Mouse (Mus musculus) embryonic facial prominence, embryonic 15.5 days (tissue): ENCODE measurements at regions not wholly inside any gene's neighbourhood (a gene's known extent, or its start where the extent isn't known, plus 50 kb on each side); places are given as distances from the start of the nearest gene placed in this dataset.

Experiments
- ATAC-seq: fragments of 200-750 bp; cut with Nextera tagmentation; 2 replicates; pipeline ENCODE4 v1.8.0; 2017; ENCODE audit warnings: low read depth, moderate TSS enrichment; ENCODE audit not compliant: insufficient number of reproducible peaks, low FRiP score, low TSS enrichment
- H3K27ac ChIP-seq: fragments of 300-500 bp; sonication (generic); replicated peaks from 2 replicates; pipeline ENCODE4 v1.5.1; 2015; ENCODE audit warnings: mild to moderate bottlenecking, inconsistent platforms
- H3K27me3 ChIP-seq: fragments of 300-500 bp; sonication (generic); 2 replicates; pipeline ENCODE4 v1.6.1; 2015; ENCODE audit warnings: inconsistent platforms
- H3K36me3 ChIP-seq: fragments of 300-500 bp; sonication (generic); 2 replicates; pipeline ENCODE4 v1.6.1; 2015; ENCODE audit warnings: mild to moderate bottlenecking, inconsistent platforms
- H3K4me1 ChIP-seq: fragments of 300-500 bp; sonication (generic); 2 replicates; pipeline ENCODE4 v1.6.1; 2015; ENCODE audit warnings: inconsistent platforms
- H3K4me2 ChIP-seq: fragments of 300-500 bp; sonication (generic); replicated peaks from 2 replicates; pipeline ENCODE4 v1.6.1; 2015; ENCODE audit warnings: mild to moderate bottlenecking, inconsistent platforms
- H3K4me3 ChIP-seq: fragments of 300-500 bp; sonication (generic); replicated peaks from 2 replicates; pipeline ENCODE4 v1.5.1; 2015; ENCODE audit warnings: mild to moderate bottlenecking, inconsistent platforms
- H3K9ac ChIP-seq: fragments of 300-500 bp; sonication (generic); 2 replicates; pipeline ENCODE4 v1.6.1; 2015; ENCODE audit warnings: inconsistent platforms
- H3K9me3 ChIP-seq: fragments of 300-500 bp; sonication (generic); replicated peaks from 2 replicates; pipeline ENCODE4 v1.6.1; 2016; ENCODE audit warnings: inconsistent platforms
- WGBS: fragments of 180-500 bp; shearing (Covaris S2); methylation state at CpG from one replicate; pipeline ENCODE4 v1.1.7; 2015; 5-methylcytosine and 5-hydroxymethylcytosine counted together

DNA sequence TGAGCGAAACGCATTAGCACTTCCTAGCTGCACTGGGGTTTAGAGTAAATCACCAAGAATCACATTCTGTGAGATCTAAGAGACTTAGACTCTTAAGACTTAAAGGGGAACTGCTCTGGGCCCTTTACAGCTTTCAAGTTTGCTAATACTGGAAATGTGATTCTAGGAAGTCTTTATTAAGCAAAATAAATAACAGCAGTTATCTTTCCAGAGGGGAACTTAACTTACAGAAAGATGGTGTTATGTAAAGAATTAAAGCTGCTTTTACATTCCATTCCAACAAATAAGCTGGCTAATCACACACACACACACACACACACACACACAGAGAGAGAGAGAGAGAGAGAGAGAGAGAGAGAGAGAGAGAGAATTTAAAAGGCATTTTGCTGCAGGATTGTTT lies 131.1 kb downstream of the Otol1 start:
- Histone ChIP-seq H3K4me3 (no peak overlapping the region), H3K4me1 (no peaks in the 10 kb centered on the region), H3K9ac (no peak overlapping the region), H3K36me3 (no peaks in the 10 kb centered on the region), H3K4me2 (no peak overlapping the region), H3K27ac (no peak overlapping the region), H3K27me3 (no peaks in the 10 kb centered on the region), H3K9me3 (no peaks in the 10 kb centered on the region)
- 66% methylated on average over 2 of the region's 2 CpGs for WGBS
- no peak for ATAC-seq

DNA sequence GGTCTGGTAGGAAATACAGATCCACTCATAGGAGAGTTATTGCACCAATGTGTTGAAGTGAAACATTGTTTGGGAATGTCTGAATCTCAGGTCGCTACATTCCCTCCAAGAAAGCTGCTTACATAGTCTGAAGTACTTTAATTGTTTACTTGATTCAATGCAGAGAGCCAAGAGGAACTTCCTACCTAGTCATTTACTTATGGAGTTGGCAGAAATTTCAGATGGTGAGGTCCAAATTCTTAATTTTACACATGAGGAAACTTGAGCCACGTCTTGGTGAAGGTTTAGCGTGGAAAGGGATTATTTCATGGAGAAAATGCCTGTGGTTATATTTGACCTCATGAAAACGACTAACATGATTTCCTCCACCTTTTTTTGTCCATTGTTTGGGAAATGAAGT lies 131.5 kb downstream of the Otol1 start:
- Histone ChIP-seq H3K9ac (no peak overlapping the region), H3K27me3 (no peaks in the 10 kb centered on the region), H3K27ac (no peak overlapping the region), H3K9me3 (no peaks in the 10 kb centered on the region), H3K4me3 (no peak overlapping the region), H3K4me1 (no peaks in the 10 kb centered on the region), H3K36me3 (no peaks in the 10 kb centered on the region), H3K4me2 (no peak overlapping the region)
- no peak for ATAC-seq
- WGBS = 34% methylated on average over 4 of the region's 4 CpGs

DNA sequence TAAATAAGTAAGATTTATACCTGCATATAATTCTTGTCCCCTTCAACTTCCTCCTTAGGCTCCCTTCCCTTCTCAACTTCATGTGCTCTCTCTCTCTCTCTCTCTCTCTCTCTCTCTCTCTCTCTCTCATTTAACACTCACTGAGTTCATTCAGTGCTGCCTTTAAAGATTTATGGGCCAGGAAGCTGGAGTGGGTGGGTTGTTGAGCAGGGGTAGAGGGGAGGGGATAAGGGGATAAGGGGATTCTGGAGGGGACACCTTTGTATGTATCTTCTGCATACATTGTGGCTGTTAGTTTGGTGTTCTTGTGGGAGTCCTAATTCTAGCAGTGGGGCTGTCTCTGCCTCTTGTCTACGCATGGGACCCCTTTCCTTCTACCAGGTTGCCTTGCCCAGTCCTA lies 138.3 kb downstream of the Otol1 start:
- Histone ChIP-seq H3K9ac (no peak overlapping the region), H3K9me3 (no peaks in the 10 kb centered on the region), H3K36me3 (no peaks in the 10 kb centered on the region), H3K4me3 (no peak overlapping the region), H3K4me2 (no peak overlapping the region), H3K27me3 (no peaks in the 10 kb centered on the region), H3K4me1 (no peaks in the 10 kb centered on the region), H3K27ac (no peak overlapping the region)
- WGBS = 81% methylated on average over 1 of the region's 1 CpGs
- no peak for ATAC-seq

DNA sequence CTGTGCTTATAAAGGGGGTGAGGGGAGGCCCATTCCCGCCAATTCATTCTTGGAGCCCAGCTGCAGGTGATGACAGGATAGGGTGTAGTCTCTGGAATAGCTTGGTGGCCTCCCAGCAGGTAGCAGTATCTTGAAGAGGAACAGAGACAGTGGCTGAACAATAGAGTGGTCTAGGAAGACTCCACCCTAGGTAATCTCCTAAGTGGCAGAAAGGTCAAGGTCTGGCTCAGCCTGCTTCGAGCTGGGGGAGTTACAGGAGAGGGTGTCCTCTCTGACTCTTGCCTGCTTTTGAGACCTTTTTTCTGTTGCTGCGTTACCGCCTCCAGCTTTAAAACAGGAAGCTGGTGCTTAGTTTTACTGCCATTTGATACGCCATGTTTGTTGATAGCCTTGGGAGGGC lies 143.7 kb downstream of the Otol1 start:
- Histone ChIP-seq H3K9me3 (no peaks in the 10 kb centered on the region), H3K4me2 (no peak overlapping the region), H3K9ac (no peak overlapping the region), H3K4me1 (no peaks in the 10 kb centered on the region), H3K36me3 (no peaks in the 10 kb centered on the region), H3K27ac (no peak overlapping the region), H3K4me3 (no peak overlapping the region), H3K27me3 (no peaks in the 10 kb centered on the region)
- WGBS = 57% methylated on average over 5 of the region's 5 CpGs
- ATAC-seq = no peak

GRCm38 (mm10) chr3:70160043-70160442 lies 152.6 kb downstream of the Otol1 start:
- H3K27me3 ChIP-seq = no peaks in the 10 kb centered on the region
- no peak overlapping the region for H3K27ac ChIP-seq
- no peaks in the 10 kb centered on the region for H3K9me3 ChIP-seq
- 63% methylated on average over 9 of the region's 9 CpGs for WGBS
- H3K4me2 ChIP-seq = no peak overlapping the region
- H3K4me1 ChIP-seq = no peaks in the 10 kb centered on the region
- H3K4me3 ChIP-seq = no peak overlapping the region
- no peak for ATAC-seq
- H3K36me3 ChIP-seq = no peaks in the 10 kb centered on the region
- no peak overlapping the region for H3K9ac ChIP-seq

GRCm38 (mm10) chr3:70171667-70172066 lies 164.3 kb downstream of the Otol1 start:
- ATAC-seq = no peak
- Histone ChIP-seq H3K27me3 (no peaks in the 10 kb centered on the region), H3K9me3 (no peaks in the 10 kb centered on the region), H3K36me3 (no peaks in the 10 kb centered on the region), H3K9ac (no peak overlapping the region), H3K4me2 (no peak overlapping the region), H3K4me3 (no peak overlapping the region), H3K27ac (no peak overlapping the region), H3K4me1 (no peaks in the 10 kb centered on the region)
- WGBS = 50% methylated on average over 4 of the region's 4 CpGs

GRCm38 (mm10) chr3:70176391-70176790 lies 169.0 kb downstream of the Otol1 start:
- Histone ChIP-seq H3K27me3 (no peaks in the 10 kb centered on the region), H3K27ac (no peak overlapping the region), H3K36me3 (no peaks in the 10 kb centered on the region), H3K9ac (no peak overlapping the region), H3K4me1 (no peaks in the 10 kb centered on the region), H3K9me3 (no peaks in the 10 kb centered on the region), H3K4me2 (no peak overlapping the region), H3K4me3 (no peak overlapping the region)
- ATAC-seq = no peak
- 68% methylated on average over 1 of the region's 1 CpGs for WGBS

DNA sequence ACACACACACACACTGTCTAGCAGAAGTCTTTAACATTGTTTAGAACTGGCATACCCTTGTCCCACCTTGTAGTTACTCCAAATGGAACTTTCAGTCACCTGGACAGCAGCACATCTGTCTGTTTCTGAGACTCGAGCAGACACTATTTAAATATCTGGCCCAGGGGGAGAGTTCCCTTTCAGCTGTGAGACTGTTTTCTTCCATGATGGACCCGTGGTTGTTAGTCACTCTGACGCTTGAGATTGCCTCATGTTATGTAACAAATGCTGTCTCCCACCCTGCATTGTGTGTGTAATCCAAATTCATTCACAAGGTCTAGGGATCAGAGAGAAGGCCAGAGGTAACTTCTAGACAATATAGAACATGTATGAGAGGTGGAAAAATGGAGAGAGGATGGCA lies 174.2 kb downstream of the Otol1 start:
- no peaks in the 10 kb centered on the region for H3K4me1 ChIP-seq
- no peaks in the 10 kb centered on the region for H3K36me3 ChIP-seq
- no peak overlapping the region for H3K4me2 ChIP-seq
- no peak for ATAC-seq
- no peak overlapping the region for H3K27ac ChIP-seq
- H3K27me3 ChIP-seq = no peaks in the 10 kb centered on the region
- no peak overlapping the region for H3K9ac ChIP-seq
- no peaks in the 10 kb centered on the region for H3K9me3 ChIP-seq
- H3K4me3 ChIP-seq = no peak overlapping the region
- WGBS = 46% methylated on average over 3 of the region's 3 CpGs

DNA sequence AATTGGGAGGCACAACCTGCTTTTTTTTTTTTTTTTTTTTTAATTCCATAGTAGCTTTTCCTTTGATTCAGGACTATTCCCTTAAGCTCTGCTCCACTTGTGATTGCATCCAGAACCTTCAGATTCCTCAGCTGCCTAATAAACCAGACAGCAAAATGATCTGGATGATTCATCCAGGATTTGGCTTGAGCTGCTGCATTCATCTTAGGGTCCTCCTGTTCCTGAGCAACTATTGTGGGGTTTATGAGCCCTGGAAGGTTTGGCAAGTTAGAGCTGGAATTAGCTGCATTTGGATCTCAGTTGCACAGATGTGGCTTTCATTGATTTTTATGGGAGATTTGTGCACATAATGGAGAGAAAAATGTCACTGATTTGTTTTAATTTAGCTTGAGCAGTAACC lies 183.3 kb downstream of the Otol1 start:
- H3K4me3 ChIP-seq = no peak overlapping the region
- no peaks in the 10 kb centered on the region for H3K9me3 ChIP-seq
- H3K27me3 ChIP-seq = no peaks in the 10 kb centered on the region
- no peaks in the 10 kb centered on the region for H3K36me3 ChIP-seq
- no peak overlapping the region for H3K9ac ChIP-seq
- no peaks in the 10 kb centered on the region for H3K4me1 ChIP-seq
- no peak overlapping the region for H3K27ac ChIP-seq
- no peak overlapping the region for H3K4me2 ChIP-seq
- ATAC-seq = no peak

DNA sequence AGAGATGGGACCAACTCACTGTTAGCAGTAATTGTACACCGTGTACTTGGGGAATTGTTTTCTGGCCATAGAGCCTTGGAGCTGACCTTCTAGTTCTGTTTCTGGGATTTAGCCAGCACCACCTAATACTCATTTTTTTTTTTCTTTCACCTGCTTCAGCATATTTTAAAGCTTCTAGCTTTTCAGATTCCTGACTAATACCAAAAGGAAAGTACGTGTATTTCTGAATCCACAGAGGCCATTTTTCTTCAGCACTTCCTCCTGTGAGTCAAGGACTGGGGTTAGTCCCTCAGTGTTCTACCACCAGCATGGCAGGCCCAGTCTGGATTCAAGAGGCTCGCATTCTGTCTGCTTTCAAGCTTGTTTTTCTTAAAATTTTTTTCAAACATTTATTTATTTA lies 189.3 kb downstream of the Otol1 start:
- no peak overlapping the region for H3K27ac ChIP-seq
- no peaks in the 10 kb centered on the region for H3K36me3 ChIP-seq
- ATAC-seq = no peak
- H3K9ac ChIP-seq = no peak overlapping the region
- H3K4me1 ChIP-seq = no peaks in the 10 kb centered on the region
- H3K27me3 ChIP-seq = no peaks in the 10 kb centered on the region
- no peak overlapping the region for H3K4me3 ChIP-seq
- 85% methylated on average over 3 of the region's 3 CpGs for WGBS
- 0 out of 2 replicates have a peak, but pooled peaks cover 2% of the 10 kb centered on the region for H3K9me3 ChIP-seq
- H3K4me2 ChIP-seq = no peak overlapping the region

GRCm38 (mm10) chr3:70198890-70199289 lies 191.5 kb downstream of the Otol1 start:
- H3K36me3 ChIP-seq = no peaks in the 10 kb centered on the region
- H3K27me3 ChIP-seq = no peaks in the 10 kb centered on the region
- no peak overlapping the region for H3K4me3 ChIP-seq
- ATAC-seq = no peak
- 0 out of 2 replicates have a peak, but pooled peaks cover 2% of the 10 kb centered on the region for H3K9me3 ChIP-seq
- WGBS = 70% methylated on average over 3 of the region's 3 CpGs
- H3K4me2 ChIP-seq = no peak overlapping the region
- H3K27ac ChIP-seq = no peak overlapping the region
- H3K9ac ChIP-seq = no peak overlapping the region
- H3K4me1 ChIP-seq = no peaks in the 10 kb centered on the region

GRCm38 (mm10) chr3:70201334-70201943 lies 194.0 kb downstream of the Otol1 start:
- Histone ChIP-seq H3K27me3 (no peaks in the 10 kb centered on the region), H3K4me1 (no peaks in the 10 kb centered on the region), H3K27ac (no peak overlapping the region), H3K9me3 (no peaks in the 10 kb centered on the region), H3K4me2 (no peak overlapping the region), H3K36me3 (no peaks in the 10 kb centered on the region), H3K9ac (no peak overlapping the region), H3K4me3 (no peak overlapping the region)
- no peak for ATAC-seq
- 72% methylated on average over 3 of the region's 3 CpGs for WGBS
